ENCODE assay signal across 8 mouse cellular contexts in genomic region chr11:116581376-116581814, GRCm38 (mm10). TPM values are rescaled to one million over a fixed set of nuclear protein-coding genes. Genes with fewer than 3 reads are reported as not detected.
DNase-seq lines count a peak whose midpoint lies in the region; ATAC-seq lines count a peak whose summit lies in the region.

Ube2o (minus strand) TSS chr11:116581447.

- no peaks in the 10 kb centered on the region for H3K9me3 ChIP-seq in hindbrain, embryonic 14.5 days (ENCODE audit: control insufficient read depth, low read length)

- H3K4me3 ChIP-seq in hindbrain, embryonic 14.5 days (replicated peaks; ENCODE audit: low read length): peak within 1 kb of the TSS; percentile 59

- peaks cover 36% of the 10 kb centered on the region for H3K4me1 ChIP-seq in hindbrain, embryonic 14.5 days (replicated peaks; ENCODE audit: control insufficient read depth, insufficient read depth, low read length)

- peak within 1 kb of the TSS; percentile 96 for H3K27ac ChIP-seq in hindbrain, embryonic 14.5 days

- no peaks in the 10 kb centered on the region for H3K27me3 ChIP-seq in hindbrain, embryonic 14.5 days (ENCODE audit: control insufficient read depth, insufficient read depth, low read length)

- H3K36me3 ChIP-seq in hindbrain, embryonic 14.5 days (replicated peaks; ENCODE audit: control insufficient read depth, insufficient read depth): no peaks in the 10 kb centered on the region

- peak; percentile 80 for DNase-seq in WW6 (ENCODE audit: low read depth, low spot score)
- peak; percentile 92 to 95 for DNase-seq in cerebellum, postnatal 25 days
- peak; percentile 82 to 86 for DNase-seq in frontal cortex, postnatal 36 days (ENCODE audit: low spot score in 2 of 2)
- peak; percentile 88 for DNase-seq in hindbrain, embryonic 14.5 days (ENCODE audit: low spot score)
- DNase-seq in layer of hippocampus, postnatal 36 days: peak; percentile 82 to 87
- peak; percentile 83 for DNase-seq in lung, postnatal 25 days (ENCODE audit: low spot score)
- DNase-seq in retina, postnatal 7 days (ENCODE audit: low read depth, low spot score): peak; percentile 78
- no peak for DNase-seq in urinary bladder, adult 2 months (ENCODE audit: low spot score)

- H3K9ac ChIP-seq in hindbrain, embryonic 14.5 days: peak within 1 kb of the TSS; percentile 76

- peak; percentile 85 for ATAC-seq in hindbrain, embryonic 14.5 days (ENCODE audit: low FRiP score)

- WGBS in hindbrain, embryonic 14.5 days: 1% methylated on average over 46 of the region's 51 CpGs

- peak within 1 kb of the TSS; percentile 65 for H3K4me2 ChIP-seq in hindbrain, embryonic 14.5 days (replicated peaks)

RNA-seq across cellular contexts. Expression of gene Ube2o, which starts in this region (rescaled TPM):
- polyA plus RNA-seq in hindbrain, embryonic 14.5 days (2014; fragmentation: Nextera tagmentation; extraction: Ambion mirVana): 27.5 and 28.5 TPM in 2 replicates
- total RNA-seq in layer of hippocampus, postnatal 36 days (2021): 10 to 100 TPM; 91.3 to 98.8 TPM
- polyA plus RNA-seq in urinary bladder, adult 2 months (2012; rRNA removed): 18.7 and 22.4 TPM in 2 replicates
